Comparison of ENCODE assay signal across 9 mouse cellular contexts in the genomic region with DNA sequence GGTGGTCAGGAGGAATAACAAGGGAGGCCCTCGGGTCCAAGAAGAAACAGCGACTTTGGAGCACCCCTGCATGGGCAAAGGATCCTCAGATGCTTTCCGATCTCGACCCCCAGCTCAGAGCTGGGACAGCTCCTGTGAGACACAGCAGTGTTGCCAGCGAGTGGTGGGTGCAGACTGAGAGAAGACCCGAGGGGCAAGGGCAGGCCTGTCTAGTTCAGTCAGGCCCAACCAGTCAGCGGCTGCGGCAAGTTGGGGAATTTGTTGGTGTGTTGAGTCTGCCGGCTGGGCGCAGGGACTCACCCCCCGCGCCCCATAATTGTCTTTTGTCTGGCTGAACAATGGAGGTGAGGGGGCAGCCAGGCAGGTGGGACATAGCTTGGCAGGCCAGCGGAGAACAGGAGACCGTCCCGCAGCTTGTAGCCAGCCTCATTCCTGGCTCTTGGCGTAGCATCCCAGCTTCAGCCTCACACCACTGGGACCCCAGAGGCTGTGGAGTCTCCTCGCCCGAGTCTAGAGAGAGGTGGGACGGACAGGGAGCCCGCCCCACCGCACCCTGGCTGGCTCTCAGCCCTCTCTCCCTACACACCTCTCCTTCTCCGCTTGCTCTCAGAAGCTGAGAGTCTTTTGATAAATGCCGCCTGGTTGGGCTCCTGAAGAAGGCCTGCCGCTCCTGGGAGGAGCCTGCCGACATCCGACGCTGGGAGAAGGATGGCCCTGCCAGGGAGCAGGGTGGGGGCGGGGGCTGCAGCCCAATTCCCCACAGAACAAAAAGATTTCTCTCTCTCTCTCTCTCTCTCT.
DNase-seq lines count a peak whose midpoint lies in the region; ATAC-seq lines count a peak whose summit lies in the region.
"Had no signal": no experiment of that assay in that cellular context is flagged by ENCODE, and none has a peak within 500 bp of the region (broad histone marks: within the 10 kb centered on the region; RNA-seq: fewer than 3 reads in every experiment).

No protein-coding gene starts in this region.

- H3K9ac ChIP-seq in liver, embryonic 11.5 days (ENCODE audit: low read depth, low read length), result no peak overlapping the region
- no peak overlapping the region for H3K9ac ChIP-seq in liver, embryonic 12.5 days
- no peak overlapping the region for H3K9ac ChIP-seq in limb, embryonic 11.5 days (ENCODE audit: low read length)
- H3K9ac ChIP-seq in neural tube, embryonic 15.5 days (replicated peaks), result no peak overlapping the region
- H3K9ac ChIP-seq: liver, embryonic 15.5 days had no signal

- no peaks in the 10 kb centered on the region for H3K36me3 ChIP-seq in liver, embryonic 11.5 days (ENCODE audit: control insufficient read depth, insufficient read depth, low read length)
- H3K36me3 ChIP-seq in liver, embryonic 12.5 days, result no peaks in the 10 kb centered on the region
- H3K36me3 ChIP-seq in forebrain, embryonic 10.5 days (replicated peaks), result no peaks in the 10 kb centered on the region
- H3K36me3 ChIP-seq in limb, embryonic 11.5 days (ENCODE audit: control insufficient read depth, insufficient read depth, low read length), result no peaks in the 10 kb centered on the region
- H3K36me3 ChIP-seq in neural tube, embryonic 15.5 days, result no peaks in the 10 kb centered on the region
- H3K36me3 ChIP-seq: liver, embryonic 15.5 days had no signal

- H3K27ac ChIP-seq in liver, embryonic 11.5 days (ENCODE audit: low read depth, low read length), result no peak overlapping the region
- H3K27ac ChIP-seq in liver, embryonic 12.5 days, result no peak overlapping the region
- peak overlapping the region; percentile 85 for H3K27ac ChIP-seq in forebrain, embryonic 10.5 days
- H3K27ac ChIP-seq in limb, embryonic 11.5 days (replicated peaks; ENCODE audit: low read depth, low read length), result peak overlapping the region; percentile 47; the same call in 1 of the 2 replicates
- H3K27ac ChIP-seq in neural tube, embryonic 15.5 days (replicated peaks), result no peak overlapping the region; the same call in 1 of the 2 replicates
- H3K27ac ChIP-seq: liver, embryonic 15.5 days had no signal

- H3K27me3 ChIP-seq in liver, embryonic 11.5 days (replicated peaks; ENCODE audit: control insufficient read depth, insufficient read depth, low read length), result peaks cover 58% of the 10 kb centered on the region
- peaks cover 70% of the 10 kb centered on the region for H3K27me3 ChIP-seq in liver, embryonic 12.5 days (replicated peaks)
- peaks cover 100% of the 10 kb centered on the region for H3K27me3 ChIP-seq in forebrain, embryonic 10.5 days (ENCODE audit: poor library complexity, severe bottlenecking)
- peaks cover 16% of the 10 kb centered on the region for H3K27me3 ChIP-seq in limb, embryonic 11.5 days (ENCODE audit: control insufficient read depth, insufficient read depth, low read length)
- peaks cover 63% of the 10 kb centered on the region for H3K27me3 ChIP-seq in neural tube, embryonic 15.5 days (replicated peaks)

- 27% methylated on average over 27 of the region's 28 CpGs for WGBS in liver, embryonic 11.5 days
- 23% methylated on average over 23 of the region's 28 CpGs for WGBS in liver, embryonic 12.5 days (ENCODE audit: insufficient replicate concordance)
- 12% methylated on average over 28 of the region's 28 CpGs for WGBS in forebrain, embryonic 10.5 days
- 20% methylated on average over 26 of the region's 28 CpGs for WGBS in limb, embryonic 11.5 days
- WGBS in neural tube, embryonic 15.5 days, result 21% methylated on average over 28 of the region's 28 CpGs

- no peak for ATAC-seq in liver, embryonic 11.5 days (replicated peaks; ENCODE audit: low FRiP score)
- no peak for ATAC-seq in liver, embryonic 12.5 days
- peak; percentile 84 for ATAC-seq in limb, embryonic 11.5 days (ENCODE audit: insufficient number of reproducible peaks, low FRiP score, low TSS enrichment, low read depth)
- ATAC-seq in neural tube, embryonic 15.5 days (ENCODE audit: low FRiP score), result peak; percentile 77
- ATAC-seq in erythroid progenitor cell, adult 5-6 weeks (replicated peaks; ENCODE audit: low FRiP score, poor library complexity, severe bottlenecking), result no peak

- no peaks in the 10 kb centered on the region for H3K9me3 ChIP-seq in liver, embryonic 11.5 days (ENCODE audit: control insufficient read depth, low read length)
- no peaks in the 10 kb centered on the region for H3K9me3 ChIP-seq in liver, embryonic 12.5 days (replicated peaks)
- no peaks in the 10 kb centered on the region for H3K9me3 ChIP-seq in forebrain, embryonic 10.5 days
- no peaks in the 10 kb centered on the region for H3K9me3 ChIP-seq in limb, embryonic 11.5 days (ENCODE audit: control insufficient read depth, low read length)
- no peaks in the 10 kb centered on the region for H3K9me3 ChIP-seq in neural tube, embryonic 15.5 days (replicated peaks)
- H3K9me3 ChIP-seq: liver, embryonic 15.5 days had no signal

- H3K4me2 ChIP-seq in liver, embryonic 11.5 days, result peak overlapping the region; percentile 27; the same call in 1 of the 2 replicates
- H3K4me2 ChIP-seq in liver, embryonic 12.5 days, result no peak overlapping the region
- H3K4me2 ChIP-seq in limb, embryonic 11.5 days (ENCODE audit: low read depth, severe bottlenecking), result peak overlapping the region; percentile 31
- H3K4me2 ChIP-seq in neural tube, embryonic 15.5 days, result peak overlapping the region; percentile 45
- H3K4me2 ChIP-seq: liver, embryonic 15.5 days had no signal

- H3K4me1 ChIP-seq in liver, embryonic 11.5 days (replicated peaks; ENCODE audit: control insufficient read depth, insufficient read depth, low read length), result no peaks in the 10 kb centered on the region
- no peaks in the 10 kb centered on the region for H3K4me1 ChIP-seq in liver, embryonic 12.5 days
- peaks cover 33% of the 10 kb centered on the region for H3K4me1 ChIP-seq in forebrain, embryonic 10.5 days
- H3K4me1 ChIP-seq in limb, embryonic 11.5 days (ENCODE audit: control insufficient read depth, insufficient read depth, low read length), result 0 out of 2 replicates have a peak, but pooled peaks cover 5% of the 10 kb centered on the region
- peaks cover 10% of the 10 kb centered on the region for H3K4me1 ChIP-seq in neural tube, embryonic 15.5 days
- H3K4me1 ChIP-seq: liver, embryonic 15.5 days had no signal

- H3K4me3 ChIP-seq in liver, embryonic 11.5 days (ENCODE audit: low read depth, low read length), result no peak overlapping the region
- H3K4me3 ChIP-seq in liver, embryonic 12.5 days, result no peak overlapping the region
- peak overlapping the region; percentile 36 for H3K4me3 ChIP-seq in forebrain, embryonic 10.5 days
- no peak overlapping the region for H3K4me3 ChIP-seq in limb, embryonic 11.5 days (ENCODE audit: low read depth, low read length)
- H3K4me3 ChIP-seq in neural tube, embryonic 15.5 days (replicated peaks), result no peak overlapping the region
- H3K4me3 ChIP-seq: liver, embryonic 15.5 days had no signal

- DNase-seq in liver, embryonic 11.5 days (ENCODE audit: low spot score), result no peak
- peak; percentile 48 for DNase-seq in forebrain, embryonic 10.5 days (ENCODE audit: extremely low spot score, low spot score)
- DNase-seq in limb, embryonic 11.5 days (ENCODE audit: low spot score), result peak; percentile 62
- no peak for DNase-seq in spleen, postnatal 36 days (ENCODE audit: low spot score in 2 of 2)
- DNase-seq in thymus, postnatal 0 days (ENCODE audit: low spot score), result no peak

Comparison
In these comparisons a context has a peak if more than half of its experiments do, and no peak if none do; other contexts are left out.
1. ATAC-seq: peak in limb, embryonic 11.5 days (single experiment) and neural tube, embryonic 15.5 days (single experiment); none in liver, embryonic 11.5 days (single experiment), liver, embryonic 12.5 days (single experiment) and erythroid progenitor cell, adult 5-6 weeks (single experiment).
2. DNase-seq: peak in forebrain, embryonic 10.5 days (single experiment) and limb, embryonic 11.5 days (single experiment); none in liver, embryonic 11.5 days (single experiment), spleen, postnatal 36 days (0 of 2) and thymus, postnatal 0 days (single experiment).
3. H3K27ac ChIP-seq: peak in forebrain, embryonic 10.5 days (single experiment) and limb, embryonic 11.5 days (single experiment); none in liver, embryonic 11.5 days (single experiment), liver, embryonic 12.5 days (single experiment) and neural tube, embryonic 15.5 days (single experiment).